Mouse (Mus musculus): ENCODE data around the gene Myo18a.
A peak's percentile ranks its signal among the peaks of the same experiment; 100 is the strongest.

The Myo18a gene

DNA sequence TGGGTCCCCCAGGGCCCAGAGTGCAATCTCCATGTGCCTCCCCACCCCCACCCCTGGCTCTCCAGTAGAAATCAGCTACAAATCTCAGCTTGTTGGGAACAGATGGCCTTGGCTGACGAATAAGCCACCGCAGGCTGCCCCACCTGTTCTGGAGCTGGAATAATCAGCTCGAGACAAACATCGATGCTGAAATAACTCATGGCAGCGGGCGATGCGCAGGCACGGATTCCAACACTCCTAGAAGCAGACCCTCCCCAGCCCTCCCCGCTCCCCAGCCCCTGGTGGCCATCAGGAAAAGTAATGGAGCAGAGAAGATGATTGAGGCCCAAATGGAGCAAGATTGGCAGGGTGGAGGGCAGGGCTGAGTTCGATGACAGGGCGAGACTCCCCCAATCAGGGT is 109.2 kb downstream of the Myo18a start:
- DNase-seq (ENCODE audit: low spot score in 2 of 2), result no peak

- DNase-seq (ENCODE audit: low spot score in 2 of 2), result no peak
Observed at GRCm38 (mm10) chr11:77872685-77873084, 109.6 kb downstream of the Myo18a start.

DNA sequence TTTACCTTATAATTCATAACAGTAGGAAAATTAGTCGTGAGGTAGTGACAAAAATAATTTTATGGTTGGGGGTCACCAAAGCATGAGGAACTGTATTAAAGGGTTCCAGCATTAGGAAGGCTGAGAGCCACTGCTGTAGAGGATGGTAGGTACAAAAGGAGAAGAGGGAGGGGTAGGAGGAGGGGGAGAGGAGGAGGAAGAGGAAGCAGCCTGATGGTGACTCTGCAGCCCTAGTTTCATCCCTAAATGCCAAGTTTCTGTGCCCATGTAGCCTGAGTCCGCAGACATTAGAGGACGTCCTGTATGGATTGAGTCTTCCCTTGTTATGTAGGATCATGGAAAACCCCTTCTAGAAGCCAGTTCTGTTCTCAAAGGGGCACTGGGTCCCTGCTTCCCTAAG is 110.1 kb downstream of the Myo18a start:
- DNase-seq (ENCODE audit: low spot score in 2 of 2), result no peak

DNA sequence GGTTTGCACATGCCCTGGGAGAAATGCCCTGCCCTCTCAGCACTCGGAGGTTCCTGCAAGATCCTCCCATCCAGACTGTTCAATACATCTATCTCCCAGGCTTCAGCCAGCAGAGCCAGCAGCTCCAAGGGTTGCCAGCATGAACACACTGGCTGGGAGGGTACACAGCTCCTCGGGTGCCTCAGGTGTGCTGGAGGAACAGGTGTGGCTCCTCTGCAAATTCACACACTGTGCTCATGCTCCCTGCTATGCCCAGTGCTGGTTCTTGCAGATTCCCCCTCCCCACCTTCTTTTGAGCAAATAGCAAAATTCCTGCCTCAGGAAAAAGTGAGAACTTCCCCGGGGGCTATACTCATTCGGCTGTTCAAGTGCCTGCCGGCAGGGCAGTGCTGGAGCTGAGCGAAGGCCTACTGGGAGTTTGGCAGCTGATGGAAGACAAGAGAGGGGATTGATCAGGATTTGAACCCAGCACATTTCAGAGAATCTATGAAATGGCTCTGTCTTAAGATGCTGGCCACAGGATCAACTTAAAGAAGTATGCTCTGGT is 111.7 kb downstream of the Myo18a start:
- no peak for DNase-seq (ENCODE audit: low spot score in 2 of 2)

DNA sequence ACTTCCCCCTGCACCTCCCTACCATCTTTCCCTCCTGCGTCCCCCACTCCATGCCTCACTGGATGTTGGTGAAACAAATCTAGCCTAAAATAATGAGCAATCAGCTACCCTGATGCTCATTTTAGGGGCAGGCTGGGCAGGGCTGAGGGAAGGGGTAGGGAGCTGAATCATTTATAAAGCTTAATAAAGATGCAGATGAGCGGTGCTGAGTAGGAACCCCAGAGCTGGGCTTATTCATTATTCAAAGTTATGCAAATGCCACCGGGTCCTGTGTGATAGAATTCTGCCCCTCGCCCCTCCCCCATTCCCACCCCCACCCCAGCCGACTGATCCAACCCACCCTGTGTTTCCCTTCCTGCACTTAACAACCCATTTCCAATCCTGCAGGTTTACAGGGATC is 112.2 kb downstream of the Myo18a start:
- no peak for DNase-seq (ENCODE audit: low spot score in 2 of 2)

DNA sequence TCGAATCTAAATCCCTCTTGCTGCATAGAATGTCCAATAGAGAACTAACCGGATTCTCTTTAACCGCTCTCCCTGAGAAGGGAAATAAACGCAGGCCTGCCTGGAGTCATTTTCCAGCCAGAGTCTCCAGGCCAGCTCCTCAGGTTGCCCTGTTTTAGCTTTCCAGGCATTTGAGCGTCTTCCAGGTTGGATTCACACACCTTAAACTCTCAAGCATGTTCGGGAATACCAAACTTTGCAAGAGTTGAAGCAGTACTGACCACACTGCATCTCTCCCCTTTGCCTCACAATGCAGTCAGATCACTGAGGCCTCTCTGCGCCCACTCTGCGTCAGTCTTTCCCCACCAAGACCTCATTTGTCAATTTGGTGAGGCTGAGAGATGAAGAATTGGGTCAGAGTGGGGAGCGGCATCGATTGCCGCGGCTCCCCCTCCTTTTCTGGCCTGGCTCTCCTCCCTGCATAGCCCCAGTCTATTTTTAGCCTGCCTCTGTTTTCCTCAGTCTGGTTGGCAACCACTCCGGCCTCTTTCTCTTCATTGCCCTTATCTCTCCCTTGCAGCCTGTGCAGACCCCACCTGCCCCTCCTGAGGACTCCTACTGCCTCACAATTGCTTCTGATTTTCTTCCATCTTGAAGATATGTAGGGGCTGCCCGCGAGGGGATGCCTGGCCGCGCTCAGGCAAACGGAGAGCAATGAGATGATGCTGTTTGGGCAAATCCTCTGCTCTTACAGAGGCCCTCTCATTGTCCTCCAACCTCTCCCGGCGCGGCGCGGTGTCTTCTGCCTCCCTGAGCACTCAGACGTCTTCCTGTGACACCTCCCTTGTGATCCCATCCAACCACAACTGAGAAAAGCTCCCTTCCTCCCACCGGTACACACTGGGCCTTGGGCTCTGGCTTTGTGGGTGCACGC is 113.1 kb downstream of the Myo18a start:
- no peak for DNase-seq (ENCODE audit: low spot score in 2 of 2)

DNA sequence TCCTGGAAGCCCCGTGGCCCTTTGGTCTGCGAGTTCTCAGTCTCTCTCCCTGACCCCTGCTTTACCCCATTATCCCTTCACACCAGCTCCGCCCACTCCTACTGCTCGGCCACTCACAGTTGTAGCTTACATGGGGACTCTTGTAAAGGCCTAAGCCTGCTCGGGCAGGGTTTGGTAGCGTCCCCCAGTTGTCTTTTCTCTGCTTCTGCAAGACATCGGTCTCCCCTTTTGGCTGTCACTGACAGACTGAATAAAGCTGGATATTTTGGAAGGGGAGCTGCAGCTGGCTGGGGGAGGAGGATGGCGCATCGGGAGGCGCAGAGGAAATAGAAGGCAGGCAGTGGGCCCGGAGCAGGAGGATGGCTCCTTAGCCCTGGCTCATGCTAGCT is 113.7 kb downstream of the Myo18a start:
- DNase-seq (ENCODE audit: low spot score in 2 of 2), result no peak

- no peak for DNase-seq (ENCODE audit: low spot score in 2 of 2)
Observed at GRCm38 (mm10) chr11:77884524-77885245, 121.6 kb downstream of the Myo18a start.

DNA sequence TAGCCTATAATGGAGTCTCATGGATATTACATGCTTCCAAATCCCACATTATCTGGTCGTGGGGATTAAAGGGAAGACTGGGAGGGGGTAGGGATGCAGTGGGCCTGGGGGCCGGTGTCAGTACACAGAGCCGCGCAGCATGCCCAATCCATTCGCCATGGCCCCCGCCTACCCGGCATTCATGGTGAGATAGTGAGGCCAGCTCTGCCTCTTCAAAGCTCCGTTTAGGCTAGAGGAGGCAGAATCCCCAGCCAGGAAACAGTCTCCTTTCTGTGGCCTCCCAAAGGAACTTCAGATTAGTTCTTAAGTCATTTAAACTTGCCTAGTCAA is 122.2 kb downstream of the Myo18a start:
- DNase-seq (ENCODE audit: low spot score in 2 of 2), result no peak

- DNase-seq (ENCODE audit: low spot score in 2 of 2), result peak; percentile 45 to 74
Observed at GRCm38 (mm10) chr11:77887373-77887960, 124.4 kb downstream of the Myo18a start.

DNA sequence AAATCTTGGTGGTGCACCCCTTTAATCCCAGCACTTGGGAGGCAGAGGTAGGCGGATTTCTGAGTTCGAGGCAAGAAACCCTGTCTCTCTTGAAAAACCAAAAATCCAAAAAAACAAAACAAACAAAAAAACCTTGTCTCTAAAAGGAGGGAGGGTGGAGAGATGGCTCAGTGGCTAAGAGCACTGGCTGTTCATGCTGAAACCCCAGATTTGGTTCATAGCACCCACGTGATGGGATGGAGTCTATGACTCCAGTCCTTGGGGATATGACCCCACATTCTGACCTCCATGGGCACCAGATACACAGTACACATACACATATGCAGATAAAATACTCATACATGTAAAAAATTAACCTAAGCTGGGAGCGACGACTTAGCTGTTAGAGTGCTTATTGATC is 125.8 kb downstream of the Myo18a start:
- no peak for DNase-seq (ENCODE audit: low spot score in 2 of 2)

- no peak for DNase-seq (ENCODE audit: low spot score in 2 of 2)
Observed at GRCm38 (mm10) chr11:77889484-77889883, 126.4 kb downstream of the Myo18a start.

DNA sequence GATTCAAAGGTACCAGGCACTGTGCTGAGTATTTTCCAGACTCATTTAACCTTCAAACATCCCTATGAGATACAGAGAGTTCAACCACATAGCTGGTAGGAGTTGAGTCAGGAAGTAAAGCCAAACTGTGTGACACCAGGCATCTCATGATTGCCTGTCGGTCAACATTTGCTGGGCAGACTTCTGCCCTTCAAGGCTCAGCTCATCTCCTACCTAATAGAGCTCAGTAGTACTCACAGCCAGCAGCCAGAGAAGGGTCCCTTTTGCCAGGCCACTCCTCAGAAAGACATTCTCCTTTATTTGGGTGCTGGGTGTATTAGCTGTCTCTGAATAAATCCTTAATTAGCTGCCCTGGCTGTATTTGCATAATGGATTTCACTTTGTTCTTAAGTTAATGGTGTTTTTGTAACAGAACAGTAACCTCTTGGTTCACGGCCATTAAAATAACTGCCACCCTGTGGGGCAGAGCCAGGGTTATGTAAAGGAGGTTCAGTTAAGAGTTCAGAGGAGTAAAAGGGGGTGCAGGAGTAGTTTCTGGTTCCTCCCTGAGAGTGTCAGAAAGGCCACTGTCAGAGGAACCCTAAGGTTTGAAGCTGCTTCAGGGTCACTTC is 127.7 kb downstream of the Myo18a start:
- no peak for DNase-seq (ENCODE audit: low spot score in 2 of 2)

GRCm38 (mm10) chr11:77892883-77893282 is 129.8 kb downstream of the Myo18a start:
- no peak for DNase-seq (ENCODE audit: low spot score in 2 of 2)

GRCm38 (mm10) chr11:77893283-77893682 is 130.2 kb downstream of the Myo18a start:
- DNase-seq (ENCODE audit: low spot score in 2 of 2), result no peak

DNA sequence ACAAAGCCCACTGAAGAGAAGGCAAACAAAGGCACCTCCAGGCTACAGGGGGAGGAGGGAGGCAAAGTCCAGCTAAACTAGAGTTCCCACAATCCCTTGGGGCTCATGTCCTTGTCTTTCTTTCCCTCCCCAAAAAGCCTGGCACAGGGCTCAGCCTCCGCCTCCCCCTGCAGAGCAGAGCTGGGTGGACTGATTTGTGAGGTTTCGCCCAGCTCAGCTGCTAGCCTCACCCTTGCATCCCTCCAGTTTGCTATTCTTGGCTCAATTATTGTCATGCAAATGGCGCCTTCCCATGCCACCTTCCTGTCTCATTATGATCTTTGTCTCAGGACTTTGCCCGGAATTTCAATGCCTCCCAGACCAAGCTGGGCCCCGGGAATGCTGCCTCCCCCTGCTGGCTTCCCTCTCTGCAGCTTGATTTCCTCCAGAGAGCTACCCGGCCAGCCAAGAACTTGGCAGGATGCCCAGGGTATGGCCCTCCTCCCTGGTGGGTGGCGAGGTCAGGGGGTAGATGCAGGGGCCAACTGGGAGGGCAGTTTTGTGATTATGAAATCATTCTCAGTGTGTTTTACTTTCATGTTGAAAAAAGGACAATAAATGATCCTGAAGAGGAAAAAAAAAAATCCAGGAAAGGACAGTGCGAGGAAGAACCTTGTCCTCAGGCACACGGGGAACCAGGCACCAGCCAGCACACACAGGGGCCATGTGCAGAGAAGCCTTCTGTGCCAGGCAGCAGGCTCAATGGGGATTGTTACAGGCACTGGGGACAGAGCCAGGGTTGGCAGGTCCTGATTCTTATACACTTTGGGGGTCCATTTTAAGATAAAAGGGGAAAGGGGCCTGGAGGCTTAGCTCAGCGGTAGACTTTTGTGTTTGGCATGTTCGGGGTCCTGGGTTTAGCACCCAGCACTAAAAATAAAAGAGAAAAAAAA is 131.0 kb downstream of the Myo18a start, which contains the start of gene Pipox:
Gene Pipox (minus strand): TSS at position 310 of the 932 bp plus-strand sequence.
- DNase-seq (ENCODE audit: low spot score in 2 of 2), result peak; percentile 49 to 70

GRCm38 (mm10) chr11:77894967-77895366 is 131.9 kb downstream of the Myo18a start:
- DNase-seq (ENCODE audit: low spot score in 2 of 2), result no peak

DNA sequence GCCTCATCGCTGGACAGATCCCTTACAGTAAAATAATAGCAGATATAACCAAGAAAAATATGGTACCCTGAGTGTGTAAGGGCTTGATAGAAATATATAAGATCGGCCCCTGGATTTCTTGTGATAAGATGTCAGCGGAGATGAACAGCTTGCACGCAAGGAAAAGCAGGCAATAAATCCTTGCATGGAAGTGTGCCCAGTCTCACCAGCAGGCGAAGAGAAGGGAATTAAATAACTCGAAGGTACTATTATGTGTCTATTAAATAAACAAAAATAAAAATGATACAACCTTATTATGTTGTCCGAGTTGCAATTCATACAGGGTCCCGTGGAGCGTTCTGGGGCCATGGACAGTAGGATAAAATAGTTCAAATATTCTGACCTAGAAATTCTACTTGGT is 133.0 kb downstream of the Myo18a start:
- no peak for DNase-seq (ENCODE audit: low spot score in 2 of 2)

DNA sequence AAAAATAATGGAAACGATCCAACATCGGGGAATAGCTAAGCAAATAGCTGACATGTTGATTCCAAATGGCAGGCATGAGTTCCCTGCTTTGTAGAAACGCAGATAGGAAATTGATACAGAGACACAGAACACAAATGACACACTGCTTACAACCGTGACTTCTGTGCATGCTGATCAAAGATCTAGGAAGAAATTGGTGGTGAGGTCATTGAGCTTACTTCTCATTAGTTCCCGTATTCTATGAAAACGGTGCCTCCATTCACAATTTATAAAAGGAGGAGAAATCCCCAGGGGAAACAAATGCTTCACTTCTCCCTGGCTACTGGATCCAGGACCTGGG is 133.4 kb downstream of the Myo18a start:
- no peak for DNase-seq (ENCODE audit: low spot score in 2 of 2)

DNA sequence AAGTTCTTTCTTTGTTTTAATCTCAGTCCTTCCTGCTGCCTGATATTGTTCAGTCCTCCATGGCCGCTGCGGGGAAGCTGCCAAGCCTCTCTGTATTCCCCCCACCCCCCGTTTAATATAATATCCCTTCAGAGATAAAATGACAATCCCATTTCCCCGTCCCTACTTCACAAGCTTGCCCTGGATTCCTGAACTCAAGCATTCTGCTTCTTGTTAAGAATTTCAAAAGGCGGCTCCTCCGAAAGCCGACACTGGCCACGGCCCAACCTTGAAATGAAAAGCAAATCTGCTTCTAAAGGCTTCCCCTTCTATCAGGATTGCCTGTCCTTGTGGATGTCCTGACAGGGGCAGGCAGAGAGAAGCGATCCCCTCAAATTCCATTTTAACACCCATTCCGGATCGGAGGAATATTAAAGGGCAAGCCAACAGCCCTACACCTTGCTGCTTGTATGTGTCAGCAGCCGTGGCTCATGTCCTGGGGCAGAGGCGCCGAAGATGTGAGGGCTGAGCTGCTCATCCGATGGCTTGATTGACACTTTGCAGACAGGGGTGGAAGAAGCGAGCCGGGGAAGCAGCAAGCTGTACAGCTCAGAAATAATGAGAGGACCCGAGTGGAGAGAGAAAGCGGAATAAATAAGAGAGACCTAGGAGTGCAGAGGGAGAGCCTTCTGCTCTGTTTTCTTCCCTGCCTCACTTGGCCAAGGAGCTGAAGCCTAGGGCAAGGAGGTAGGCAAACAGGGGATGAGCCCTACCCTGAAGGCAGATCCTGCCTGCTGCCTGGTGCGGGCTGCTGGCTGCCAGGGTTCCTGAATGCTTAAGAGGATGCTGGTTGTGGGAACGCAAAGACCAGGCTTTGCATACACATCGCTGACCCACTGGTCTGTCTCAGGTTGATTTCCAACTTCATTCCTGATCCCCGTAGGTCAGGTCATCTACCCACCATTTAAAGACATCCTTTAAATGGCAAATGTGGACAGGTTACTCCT is 134.1 kb downstream of the Myo18a start:
- DNase-seq (ENCODE audit: low spot score in 2 of 2), result no peak

Measured in spleen, postnatal 4 days (tissue).